18 mouse cellular contexts compared by ENCODE assay signal in genomic region chr5:23516962-23517361, GRCm38 (mm10).
DNase-seq lines count a peak whose midpoint lies in the region; ATAC-seq and TF ChIP-seq lines count a peak whose summit lies in the region.
"Had no signal": no experiment of that assay in that cellular context is flagged by ENCODE, and none has a peak within 500 bp of the region (broad histone marks: within the 10 kb centered on the region; RNA-seq: fewer than 3 reads in every experiment).

No protein-coding gene starts in this region.

- 0 out of 2 replicates have a peak overlapping the region, but pooled peaks have one; percentile 26 for H3K27ac ChIP-seq in hindbrain, embryonic 10.5 days
- no peak overlapping the region for H3K27ac ChIP-seq in hindbrain, embryonic 16.5 days (ENCODE audit: low read depth, low read length)
- peak overlapping the region; percentile 52 for H3K27ac ChIP-seq in hindbrain, embryonic 12.5 days
- no peak overlapping the region for H3K27ac ChIP-seq in hindbrain, postnatal 0 days
- peak overlapping the region; percentile 64 for H3K27ac ChIP-seq in neural tube, embryonic 13.5 days (replicated peaks)
- H3K27ac ChIP-seq: embryonic facial prominence, embryonic 15.5 days; gastrocnemius, adult 2 months; heart, adult 2 months had no signal

- no peak for TF ChIP-seq CTCF in hindbrain, postnatal 0 days (IDR thresholded peaks at IDR 0.05; ENCODE audit: low read depth)

- H3K4me1 ChIP-seq in hindbrain, embryonic 10.5 days (replicated peaks) = 0 out of 2 replicates have a peak, but pooled peaks cover 5% of the 10 kb centered on the region
- peaks cover 7% of the 10 kb centered on the region for H3K4me1 ChIP-seq in hindbrain, embryonic 16.5 days (ENCODE audit: control insufficient read depth, insufficient read depth, low read depth, low read length)
- peaks cover 8% of the 10 kb centered on the region for H3K4me1 ChIP-seq in hindbrain, embryonic 12.5 days
- H3K4me1 ChIP-seq in hindbrain, postnatal 0 days (ENCODE audit: insufficient read depth, low read length) = 0 out of 2 replicates have a peak, but pooled peaks cover 3% of the 10 kb centered on the region
- H3K4me1 ChIP-seq in neural tube, embryonic 13.5 days (replicated peaks) = peaks cover 25% of the 10 kb centered on the region
- H3K4me1 ChIP-seq: embryonic facial prominence, embryonic 15.5 days had no signal

- H3K4me2 ChIP-seq in hindbrain, embryonic 16.5 days (ENCODE audit: low read length) = no peak overlapping the region
- H3K4me2 ChIP-seq in hindbrain, embryonic 12.5 days (replicated peaks) = no peak overlapping the region
- H3K4me2 ChIP-seq in hindbrain, postnatal 0 days (ENCODE audit: low read depth, low read length) = no peak overlapping the region
- H3K4me2 ChIP-seq in neural tube, embryonic 13.5 days = no peak overlapping the region
- H3K4me2 ChIP-seq: embryonic facial prominence, embryonic 15.5 days had no signal

- no peaks in the 10 kb centered on the region for H3K9me3 ChIP-seq in hindbrain, embryonic 10.5 days
- no peaks in the 10 kb centered on the region for H3K9me3 ChIP-seq in hindbrain, embryonic 16.5 days (ENCODE audit: control insufficient read depth, low read length)
- H3K9me3 ChIP-seq in hindbrain, embryonic 12.5 days (replicated peaks) = no peaks in the 10 kb centered on the region
- no peaks in the 10 kb centered on the region for H3K9me3 ChIP-seq in hindbrain, postnatal 0 days (ENCODE audit: low read length)
- H3K9me3 ChIP-seq in neural tube, embryonic 13.5 days = no peaks in the 10 kb centered on the region
- H3K9me3 ChIP-seq: embryonic facial prominence, embryonic 15.5 days had no signal

- H3K4me3 ChIP-seq in hindbrain, embryonic 10.5 days = no peak overlapping the region
- H3K4me3 ChIP-seq in hindbrain, embryonic 16.5 days (ENCODE audit: low read length) = no peak overlapping the region
- no peak overlapping the region for H3K4me3 ChIP-seq in hindbrain, embryonic 12.5 days
- no peak overlapping the region for H3K4me3 ChIP-seq in hindbrain, postnatal 0 days (ENCODE audit: low read length)
- H3K4me3 ChIP-seq in neural tube, embryonic 13.5 days = no peak overlapping the region
- H3K4me3 ChIP-seq: embryonic facial prominence, embryonic 15.5 days; gastrocnemius, adult 2 months; heart, adult 2 months had no signal

- peaks cover 56% of the 10 kb centered on the region for H3K36me3 ChIP-seq in hindbrain, embryonic 10.5 days
- H3K36me3 ChIP-seq in hindbrain, embryonic 16.5 days (ENCODE audit: control insufficient read depth, insufficient read depth, low read length) = peaks cover 16% of the 10 kb centered on the region
- peaks cover 24% of the 10 kb centered on the region for H3K36me3 ChIP-seq in hindbrain, embryonic 12.5 days
- peaks cover 26% of the 10 kb centered on the region for H3K36me3 ChIP-seq in hindbrain, postnatal 0 days (ENCODE audit: insufficient read depth, low read length)
- H3K36me3 ChIP-seq in neural tube, embryonic 13.5 days = peaks cover 43% of the 10 kb centered on the region

- H3K27me3 ChIP-seq in hindbrain, embryonic 10.5 days (ENCODE audit: insufficient read depth, poor library complexity, severe bottlenecking) = no peaks in the 10 kb centered on the region
- no peaks in the 10 kb centered on the region for H3K27me3 ChIP-seq in hindbrain, embryonic 16.5 days (replicated peaks; ENCODE audit: control insufficient read depth, insufficient read depth, low read length)
- no peaks in the 10 kb centered on the region for H3K27me3 ChIP-seq in hindbrain, embryonic 12.5 days
- H3K27me3 ChIP-seq in hindbrain, postnatal 0 days (ENCODE audit: insufficient read depth, low read length) = no peaks in the 10 kb centered on the region
- H3K27me3 ChIP-seq in neural tube, embryonic 13.5 days = no peaks in the 10 kb centered on the region
- H3K27me3 ChIP-seq: embryonic facial prominence, embryonic 15.5 days had no signal

- ATAC-seq in hindbrain, embryonic 16.5 days = no peak
- ATAC-seq in hindbrain, embryonic 12.5 days (ENCODE audit: low FRiP score) = peak; percentile 85
- ATAC-seq in hindbrain, postnatal 0 days = peak; percentile 58
- no peak for ATAC-seq in neural tube, embryonic 13.5 days (ENCODE audit: low read depth)
- ATAC-seq: forebrain, postnatal 0 days had no signal

- no peak overlapping the region for H3K9ac ChIP-seq in hindbrain, embryonic 16.5 days (ENCODE audit: low read depth, low read length)
- no peak overlapping the region for H3K9ac ChIP-seq in hindbrain, embryonic 12.5 days
- no peak overlapping the region for H3K9ac ChIP-seq in hindbrain, postnatal 0 days (replicated peaks; ENCODE audit: low read length)
- H3K9ac ChIP-seq in neural tube, embryonic 13.5 days = no peak overlapping the region
- H3K9ac ChIP-seq: embryonic facial prominence, embryonic 15.5 days; forebrain, postnatal 0 days had no signal

- WGBS in hindbrain, embryonic 10.5 days = 47% methylated on average over 3 of the region's 3 CpGs
- 30% methylated on average over 3 of the region's 3 CpGs for WGBS in hindbrain, embryonic 16.5 days
- WGBS in hindbrain, embryonic 12.5 days = 42% methylated on average over 3 of the region's 3 CpGs
- 34% methylated on average over 3 of the region's 3 CpGs for WGBS in hindbrain, postnatal 0 days
- WGBS in neural tube, embryonic 13.5 days = 33% methylated on average over 3 of the region's 3 CpGs

- DNase-seq in hindbrain, embryonic 10.5 days (ENCODE audit: low spot score) = no peak
- peak; percentile 41 for DNase-seq in hindbrain, postnatal 0 days (ENCODE audit: low spot score)
- no peak for DNase-seq in left cerebral cortex, adult 9 months (ENCODE audit: low spot score in 2 of 2)
- DNase-seq in cerebellum, postnatal 10 days = no peak
- DNase-seq: forebrain, postnatal 0 days; gastrocnemius, adult 2 months; heart, adult 2 months; kidney, adult 2 months; kidney, postnatal 25 days; liver; lung, adult 18-20 months; lung, postnatal 36 days; right cerebral cortex, adult 18-20 months; thymus, postnatal 4 days had no signal

Comparison
In these comparisons a context has a peak if more than half of its experiments do, and no peak if none do; other contexts are left out.
1. H3K27ac ChIP-seq: peak in hindbrain, embryonic 10.5 days (single experiment), hindbrain, embryonic 12.5 days (single experiment) and neural tube, embryonic 13.5 days (single experiment); none in hindbrain, embryonic 16.5 days (single experiment) and hindbrain, postnatal 0 days (single experiment).
2. ATAC-seq: peak in hindbrain, embryonic 12.5 days (single experiment) and hindbrain, postnatal 0 days (single experiment); none in hindbrain, embryonic 16.5 days (single experiment) and neural tube, embryonic 13.5 days (single experiment).